ENCODE assay signal across 25 mouse cellular contexts in genomic region chr2:74707599-74707998, GRCm38 (mm10). TPM values are rescaled to one million over a fixed set of nuclear protein-coding genes. Genes with fewer than 3 reads are reported as not detected.
DNase-seq lines count a peak whose midpoint lies in the region; ATAC-seq lines count a peak whose summit lies in the region.
"Had no signal": no experiment of that assay in that cellular context is flagged by ENCODE, and none has a peak within 500 bp of the region (broad histone marks: within the 10 kb centered on the region; RNA-seq: fewer than 3 reads in every experiment).

No protein-coding gene starts in this region.

- peak overlapping the region; percentile 79 for H3K4me3 ChIP-seq in kidney, embryonic 15.5 days (replicated peaks)
- peak overlapping the region; percentile 24 for H3K4me3 ChIP-seq in limb, embryonic 13.5 days
- peak overlapping the region; percentile 34 for H3K4me3 ChIP-seq in neural tube, embryonic 15.5 days (replicated peaks)
- H3K4me3 ChIP-seq: heart, embryonic 13.5 days; liver, embryonic 12.5 days; stomach, embryonic 15.5 days had no signal

- peaks cover 48% of the 10 kb centered on the region for H3K4me1 ChIP-seq in kidney, embryonic 15.5 days
- H3K4me1 ChIP-seq in limb, embryonic 13.5 days, result peaks cover 27% of the 10 kb centered on the region
- peaks cover 52% of the 10 kb centered on the region for H3K4me1 ChIP-seq in neural tube, embryonic 15.5 days

- peak overlapping the region; percentile 35 for H3K9ac ChIP-seq in kidney, embryonic 15.5 days
- H3K9ac ChIP-seq in limb, embryonic 13.5 days, result 0 out of 2 replicates have a peak overlapping the region, but pooled peaks have one; percentile 48
- H3K9ac ChIP-seq in neural tube, embryonic 15.5 days (replicated peaks), result peak overlapping the region; percentile 44
- H3K9ac ChIP-seq: heart, embryonic 13.5 days; liver, embryonic 12.5 days; lung, embryonic 14.5 days; stomach, embryonic 15.5 days had no signal

- no peak for ATAC-seq in kidney, embryonic 15.5 days (replicated peaks; ENCODE audit: low FRiP score)
- ATAC-seq in limb, embryonic 13.5 days (ENCODE audit: low FRiP score, low read depth), result no peak
- ATAC-seq in neural tube, embryonic 15.5 days (ENCODE audit: low FRiP score), result no peak
- no peak for ATAC-seq in frontal cortex, adult (ENCODE audit: low TSS enrichment)
- ATAC-seq: liver, embryonic 12.5 days had no signal

- peak overlapping the region; percentile 75 for H3K4me2 ChIP-seq in kidney, embryonic 15.5 days
- H3K4me2 ChIP-seq in limb, embryonic 13.5 days (replicated peaks), result peak overlapping the region; percentile 47
- peak overlapping the region; percentile 60 for H3K4me2 ChIP-seq in neural tube, embryonic 15.5 days
- H3K4me2 ChIP-seq: heart, embryonic 13.5 days; liver, embryonic 12.5 days; lung, embryonic 14.5 days; midbrain, embryonic 11.5 days; stomach, embryonic 15.5 days had no signal

- peak; percentile 3 for DNase-seq in adrenal gland, postnatal 10 days
- DNase-seq in adrenal gland, postnatal 14 days, result no peak
- no peak for DNase-seq in kidney, adult 8-10 months
- no peak for DNase-seq in embryo, embryonic 10.5 days (ENCODE audit: low spot score)
- DNase-seq: cerebellum, postnatal 10 days; embryo, embryonic 11 days; heart, postnatal 36 days; lung, embryonic 14.5 days; lung, postnatal 4 days; spleen, adult 18-20 months; thymus, postnatal 36 days had no signal

- H3K27me3 ChIP-seq in kidney, embryonic 15.5 days, result no peaks in the 10 kb centered on the region
- peaks cover 91% of the 10 kb centered on the region for H3K27me3 ChIP-seq in limb, embryonic 13.5 days
- H3K27me3 ChIP-seq in neural tube, embryonic 15.5 days (replicated peaks), result no peaks in the 10 kb centered on the region

- peak overlapping the region; percentile 64 for H3K27ac ChIP-seq in kidney, embryonic 15.5 days
- no peak overlapping the region for H3K27ac ChIP-seq in limb, embryonic 13.5 days
- H3K27ac ChIP-seq in neural tube, embryonic 15.5 days (replicated peaks), result peak overlapping the region; percentile 73
- H3K27ac ChIP-seq: heart, embryonic 13.5 days; liver, embryonic 12.5 days; stomach, embryonic 15.5 days had no signal

- no peaks in the 10 kb centered on the region for H3K36me3 ChIP-seq in kidney, embryonic 15.5 days
- H3K36me3 ChIP-seq in limb, embryonic 13.5 days, result no peaks in the 10 kb centered on the region
- no peaks in the 10 kb centered on the region for H3K36me3 ChIP-seq in neural tube, embryonic 15.5 days
- H3K36me3 ChIP-seq: heart, embryonic 13.5 days; liver, embryonic 12.5 days; stomach, embryonic 15.5 days had no signal

- 9% methylated on average over 7 of the region's 7 CpGs for WGBS in kidney, embryonic 15.5 days
- WGBS in limb, embryonic 13.5 days, result 23% methylated on average over 7 of the region's 7 CpGs
- 10% methylated on average over 7 of the region's 7 CpGs for WGBS in neural tube, embryonic 15.5 days

- H3K9me3 ChIP-seq in kidney, embryonic 15.5 days (replicated peaks), result no peaks in the 10 kb centered on the region
- no peaks in the 10 kb centered on the region for H3K9me3 ChIP-seq in limb, embryonic 13.5 days
- no peaks in the 10 kb centered on the region for H3K9me3 ChIP-seq in neural tube, embryonic 15.5 days (replicated peaks)
- H3K9me3 ChIP-seq: heart, embryonic 13.5 days; liver, embryonic 12.5 days; stomach, embryonic 15.5 days had no signal

RNA-seq across cellular contexts. Expression of gene Hoxd8, which starts 3.2 kb away (rescaled TPM):
- 10 to 100 TPM; 25.0 to 26.2 TPM for total RNA-seq in adrenal gland, postnatal 10 days (2021)
- total RNA-seq in adrenal gland, postnatal 14 days (2021), result 24.6 and 24.9 TPM in 2 replicates
- polyA plus RNA-seq in kidney, embryonic 15.5 days (2015; fragmentation: Nextera tagmentation; extraction: Ambion mirVana), result 36.4 and 40.8 TPM in 2 replicates
- polyA plus RNA-seq in limb, embryonic 13.5 days (2015; fragmentation: Nextera tagmentation; extraction: Ambion mirVana), result 7.3 and 7.5 TPM in 2 replicates
- polyA plus RNA-seq in neural tube, embryonic 15.5 days (2015; fragmentation: Nextera tagmentation; extraction: Ambion mirVana), result 12.4 and 12.5 TPM in 2 replicates
- total RNA-seq: granulocyte monocyte progenitor cell, adult 5-6 weeks; left cerebral cortex, adult 8-10 months; monocyte, adult 5-6 weeks had no signal
- polyA plus RNA-seq: forebrain, embryonic 11.5 days had no signal

RNA-seq across cellular contexts. Expression of gene Hoxd3, which starts 4.1 kb away (rescaled TPM):
- total RNA-seq in adrenal gland, postnatal 10 days (2021), result under 1 TPM; 0.33 to 0.42 TPM
- 0.85 and 0.98 TPM in 2 replicates for total RNA-seq in adrenal gland, postnatal 14 days (2021)
- 15.2 and 15.9 TPM in 2 replicates for polyA plus RNA-seq in kidney, embryonic 15.5 days (2015; fragmentation: Nextera tagmentation; extraction: Ambion mirVana)
- polyA plus RNA-seq in limb, embryonic 13.5 days (2015; fragmentation: Nextera tagmentation; extraction: Ambion mirVana), result 0.84 and 0.88 TPM in 2 replicates
- polyA plus RNA-seq in neural tube, embryonic 15.5 days (2015; fragmentation: Nextera tagmentation; extraction: Ambion mirVana), result 14.5 and 29.1 TPM in 2 replicates
- total RNA-seq: granulocyte monocyte progenitor cell, adult 5-6 weeks; heart, postnatal 36 days; left cerebral cortex, adult 8-10 months; MEL; monocyte, adult 5-6 weeks had no signal
- polyA plus RNA-seq: lung, embryonic 14.5 days had no signal

RNA-seq across cellular contexts. Expression of gene Hoxd4, which starts 4.1 kb away (rescaled TPM):
- total RNA-seq in adrenal gland, postnatal 10 days (2021), result 10 to 100 TPM in 1 of 2 experiments, 1 to 10 TPM in 1; 7.0 to 18.8 TPM
- total RNA-seq in adrenal gland, postnatal 14 days (2021), result 13.9 and 17.8 TPM in 2 replicates
- polyA plus RNA-seq in kidney, embryonic 15.5 days (2015; fragmentation: Nextera tagmentation; extraction: Ambion mirVana), result 5.6 and 5.8 TPM in 2 replicates
- 0.32 and 0.55 TPM in 2 replicates for polyA plus RNA-seq in limb, embryonic 13.5 days (2015; fragmentation: Nextera tagmentation; extraction: Ambion mirVana)
- 4.3 and 4.5 TPM in 2 replicates for polyA plus RNA-seq in neural tube, embryonic 15.5 days (2015; fragmentation: Nextera tagmentation; extraction: Ambion mirVana)
- total RNA-seq: granulocyte monocyte progenitor cell, adult 5-6 weeks; left cerebral cortex, adult 8-10 months; MEL; monocyte, adult 5-6 weeks had no signal
- polyA plus RNA-seq: forebrain, embryonic 11.5 days; heart, embryonic 13.5 days; liver, embryonic 12.5 days; lung, embryonic 14.5 days; midbrain, embryonic 11.5 days had no signal

RNA-seq across cellular contexts. Expression of gene Hoxd9, which starts 10.1 kb away (rescaled TPM):
- total RNA-seq in adrenal gland, postnatal 10 days (2021), result 1 to 10 TPM; 4.6 TPM
- 3.8 and 5.8 TPM in 2 replicates for total RNA-seq in adrenal gland, postnatal 14 days (2021)
- 38.1 and 40.7 TPM in 2 replicates for polyA plus RNA-seq in kidney, embryonic 15.5 days (2015; fragmentation: Nextera tagmentation; extraction: Ambion mirVana)
- polyA plus RNA-seq in limb, embryonic 13.5 days (2015; fragmentation: Nextera tagmentation; extraction: Ambion mirVana), result 10.7 and 10.9 TPM in 2 replicates
- 20.0 and 21.3 TPM in 2 replicates for polyA plus RNA-seq in neural tube, embryonic 15.5 days (2015; fragmentation: Nextera tagmentation; extraction: Ambion mirVana)
- total RNA-seq: granulocyte monocyte progenitor cell, adult 5-6 weeks; left cerebral cortex, adult 8-10 months; MEL; monocyte, adult 5-6 weeks had no signal
- polyA plus RNA-seq: forebrain, embryonic 11.5 days; heart, embryonic 13.5 days; midbrain, embryonic 11.5 days had no signal

RNA-seq across cellular contexts. Expression of gene Hoxd10, which starts 15.9 kb away (rescaled TPM):
- total RNA-seq in adrenal gland, postnatal 10 days (2021), result under 1 TPM; 0.15 to 0.27 TPM
- 0.71 TPM in 1 of 2 replicates, not detected in the other for total RNA-seq in adrenal gland, postnatal 14 days (2021)
- 33.6 and 36.6 TPM in 2 replicates for polyA plus RNA-seq in kidney, embryonic 15.5 days (2015; fragmentation: Nextera tagmentation; extraction: Ambion mirVana)
- 26.0 and 26.2 TPM in 2 replicates for polyA plus RNA-seq in limb, embryonic 13.5 days (2015; fragmentation: Nextera tagmentation; extraction: Ambion mirVana)
- 61.8 and 83.6 TPM in 2 replicates for polyA plus RNA-seq in neural tube, embryonic 15.5 days (2015; fragmentation: Nextera tagmentation; extraction: Ambion mirVana)
- total RNA-seq: adrenal gland, adult 18-20 months; granulocyte monocyte progenitor cell, adult 5-6 weeks; left cerebral cortex, adult 8-10 months; MEL; monocyte, adult 5-6 weeks had no signal
- polyA plus RNA-seq: forebrain, embryonic 11.5 days; liver, embryonic 12.5 days; lung, embryonic 14.5 days; midbrain, embryonic 11.5 days had no signal

Comparison
In these comparisons a context has a peak if more than half of its experiments do, and no peak if none do; other contexts are left out.
1. H3K4me3 ChIP-seq: peak in every context shown above with its lines; median percentile 79 in kidney, embryonic 15.5 days; 34 in neural tube, embryonic 15.5 days; 24 in limb, embryonic 13.5 days.